Mouse (Mus musculus) brain, embryonic 14.5 days (tissue): Measurements from ENCODE around the gene Reps2.

Experiments used
- CTCF ChIP-seq: fragments of 200-500 bp; IDR thresholded peaks from 2 replicates; pipeline ENCODE4 v1.5.1; 2012; ENCODE audit warnings: inconsistent platforms, mild to moderate bottlenecking, moderate library complexity, borderline replicate concordance; ENCODE audit not compliant: insufficient read depth, insufficient read length; ENCODE audit errors: extremely low read depth
- POLR2A ChIP-seq: fragments of 200-500 bp; IDR thresholded peaks from 2 replicates; pipeline ENCODE4 v1.6.1; 2012; ENCODE audit warnings: mild to moderate bottlenecking, inconsistent platforms, borderline replicate concordance; ENCODE audit not compliant: poor library complexity, insufficient read depth, insufficient read length, severe bottlenecking; ENCODE audit errors: extremely low read depth

GRCm38 (mm10) chrX:162407291-162407690, 236.2 kb downstream of the Reps2 start:
- TF ChIP-seq CTCF, result no peak
- no peak for TF ChIP-seq POLR2A
